Mouse (Mus musculus) stomach, embryonic 14.5 days (tissue): Measurements from ENCODE around the gene Usp48. TPM values are rescaled to one million over a fixed set of nuclear protein-coding genes. Genes with fewer than 3 reads are reported as not detected.

Experiments
- ATAC-seq: fragments of 200-750 bp; cut with Nextera tagmentation; 2 replicates; pipeline ENCODE4 v1.8.0; 2017; ENCODE audit warnings: low read depth, moderate TSS enrichment; ENCODE audit not compliant: insufficient number of reproducible peaks, insufficient read depth, low FRiP score
- H3K27ac ChIP-seq: fragments of 300-500 bp; sonication (generic); 2 replicates; pipeline ENCODE4 v1.5.1; 2014; ENCODE audit warnings: mild to moderate bottlenecking, low read length, moderate library complexity, mixed read lengths
- H3K27me3 ChIP-seq: fragments of 300-500 bp; sonication (generic); 2 replicates; pipeline ENCODE4 v1.6.1; 2014; ENCODE audit warnings: low read length, control low read depth, mixed read lengths; ENCODE audit not compliant: control insufficient read depth, insufficient read depth
- H3K36me3 ChIP-seq: fragments of 300-500 bp; sonication (generic); 2 replicates; pipeline ENCODE4 v1.6.1; 2014; ENCODE audit warnings: mild to moderate bottlenecking, control low read depth, low read length, moderate library complexity, mixed read lengths; ENCODE audit not compliant: control insufficient read depth, insufficient read depth
- H3K4me1 ChIP-seq: fragments of 300-500 bp; sonication (generic); 2 replicates; pipeline ENCODE4 v1.6.1; 2014; ENCODE audit warnings: low read length, control low read depth, mixed read lengths; ENCODE audit not compliant: control insufficient read depth, insufficient read depth
- H3K4me2 ChIP-seq: fragments of 300-500 bp; sonication (generic); replicated peaks from 2 replicates; pipeline ENCODE4 v1.6.1; 2014; ENCODE audit warnings: low read depth, low read length, control low read depth
- H3K4me3 ChIP-seq: fragments of 300-500 bp; sonication (generic); 2 replicates; pipeline ENCODE4 v1.5.1; 2014; ENCODE audit warnings: low read depth, low read length, control low read depth
- H3K9ac ChIP-seq: fragments of 300-500 bp; sonication (generic); replicated peaks from 2 replicates; pipeline ENCODE4 v1.6.1; 2014; ENCODE audit warnings: low read depth, mild to moderate bottlenecking, control low read depth, low read length, moderate library complexity, mixed read lengths
- H3K9me3 ChIP-seq: fragments of 300-500 bp; sonication (generic); 2 replicates; pipeline ENCODE4 v1.6.1; 2016; ENCODE audit warnings: low read depth, low read length, control low read depth; ENCODE audit not compliant: control insufficient read depth
- WGBS: fragments of 180-500 bp; shearing (Covaris S2); extraction: QIAGEN DNeasy Blood & Tissue Kit; methylation state at CpG from one replicate; pipeline ENCODE4 v1.1.7; 2014; 5-methylcytosine and 5-hydroxymethylcytosine counted together
- polyA plus RNA-seq: library from polyadenylated mRNA; unstranded; fragments of >200 nt; fragmentation: Nextera tagmentation; extraction: Ambion mirVana; gene quantifications from 2 replicates; pipeline ENCODE4 v1.2.1, GENCODE M21; 2014

Usp48 gene
- polyA plus RNA-seq, 1 experiment from 2014 or later: 83.9 TPM

DNA sequence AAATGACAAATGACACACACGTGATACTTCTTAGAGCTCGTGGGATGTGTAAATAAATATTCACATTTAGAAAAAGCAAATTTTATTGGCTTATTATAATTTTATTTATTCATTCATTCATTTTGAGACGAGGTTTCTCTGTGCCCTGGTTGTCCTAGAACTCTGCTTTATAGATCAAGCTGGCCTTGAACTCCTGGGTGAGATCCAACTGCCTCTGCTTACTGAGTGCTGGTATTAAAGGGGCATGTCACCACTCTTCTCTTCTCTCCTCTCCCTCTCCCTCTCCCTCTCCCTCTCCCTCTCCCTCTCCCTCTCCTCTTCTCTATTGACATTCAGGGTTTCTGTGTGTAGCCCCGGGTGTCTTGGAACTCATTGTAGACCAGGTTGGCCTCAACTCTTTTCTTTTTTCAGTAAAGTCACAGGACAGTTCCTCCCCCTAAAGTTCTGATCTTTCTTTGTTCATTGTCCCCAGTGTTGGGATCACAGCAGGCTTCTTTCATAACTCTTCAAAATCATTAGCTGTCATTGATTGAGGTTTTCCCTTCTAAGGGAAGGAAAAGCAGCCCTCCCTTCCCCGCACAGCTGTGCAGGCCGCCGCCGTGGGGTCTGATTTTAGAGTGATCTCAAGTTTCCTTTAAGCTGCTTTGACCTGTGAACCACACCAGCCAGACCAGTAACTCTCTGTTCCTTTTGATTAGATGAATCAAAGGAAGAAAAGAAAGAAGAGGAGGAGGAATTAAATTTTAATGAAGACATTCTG is 34.1 kb downstream of the Usp48 start:
- Histone ChIP-seq H3K4me3 (no peak overlapping the region), H3K9ac (no peak overlapping the region), H3K36me3 (peaks cover 60% of the 10 kb centered on the region), H3K4me1 (no peaks in the 10 kb centered on the region), H3K27ac (no peak overlapping the region), H3K9me3 (no peaks in the 10 kb centered on the region), H3K4me2 (no peak overlapping the region), H3K27me3 (no peaks in the 10 kb centered on the region)
- no peak for ATAC-seq
- WGBS: 69% methylated on average over 8 of the region's 8 CpGs

DNA sequence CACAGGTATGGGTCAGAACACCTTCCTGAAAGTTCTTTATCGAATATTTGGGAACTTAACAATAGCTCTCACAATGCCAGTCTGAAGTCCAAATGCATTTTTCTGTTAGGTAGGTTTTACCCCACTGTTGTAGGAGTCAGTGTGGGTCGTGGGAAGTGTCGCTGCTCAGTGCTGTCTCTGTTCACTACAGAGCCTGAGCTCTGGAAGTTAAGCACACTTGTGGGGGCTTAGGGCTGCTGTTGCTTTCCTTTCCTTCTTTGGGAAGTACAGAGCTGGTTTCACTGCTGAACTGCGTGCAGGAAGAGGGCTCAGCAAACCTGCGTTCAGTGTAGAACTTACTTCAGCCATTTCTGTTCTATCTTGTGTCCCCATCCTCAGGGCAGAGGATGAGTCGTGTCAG is 34.8 kb downstream of the Usp48 start:
- WGBS: 91% methylated on average over 6 of the region's 6 CpGs
- Histone ChIP-seq H3K36me3 (peaks cover 60% of the 10 kb centered on the region), H3K9me3 (no peaks in the 10 kb centered on the region), H3K4me3 (no peak overlapping the region), H3K27me3 (no peaks in the 10 kb centered on the region), H3K4me1 (no peaks in the 10 kb centered on the region), H3K4me2 (no peak overlapping the region), H3K9ac (no peak overlapping the region), H3K27ac (no peak overlapping the region)
- ATAC-seq: no peak

DNA sequence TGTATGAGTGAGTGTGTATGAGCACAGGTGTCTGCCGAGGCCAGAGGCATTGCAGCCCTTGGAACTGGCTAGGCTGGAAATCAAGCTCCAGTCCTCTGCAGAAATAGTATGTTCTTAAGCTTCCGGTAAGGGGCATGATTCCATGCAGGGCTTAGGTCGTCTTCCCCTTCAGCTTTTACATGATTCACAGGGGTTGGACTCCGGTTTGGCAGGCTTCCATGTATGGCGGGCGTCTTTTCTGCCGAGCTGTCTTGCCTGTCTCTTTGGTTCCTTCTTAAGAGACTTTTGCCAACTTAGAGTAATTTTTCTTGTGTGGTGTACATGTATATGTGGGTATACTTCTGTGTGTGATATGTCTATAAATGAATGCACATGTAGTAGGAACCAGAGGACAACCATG is 35.8 kb downstream of the Usp48 start:
- Histone ChIP-seq H3K27me3 (no peaks in the 10 kb centered on the region), H3K9me3 (no peaks in the 10 kb centered on the region), H3K9ac (no peak overlapping the region), H3K4me3 (no peak overlapping the region), H3K27ac (no peak overlapping the region), H3K4me1 (no peaks in the 10 kb centered on the region), H3K4me2 (no peak overlapping the region), H3K36me3 (peaks cover 59% of the 10 kb centered on the region)
- WGBS: 87% methylated on average over 7 of the region's 7 CpGs
- ATAC-seq: no peak

DNA sequence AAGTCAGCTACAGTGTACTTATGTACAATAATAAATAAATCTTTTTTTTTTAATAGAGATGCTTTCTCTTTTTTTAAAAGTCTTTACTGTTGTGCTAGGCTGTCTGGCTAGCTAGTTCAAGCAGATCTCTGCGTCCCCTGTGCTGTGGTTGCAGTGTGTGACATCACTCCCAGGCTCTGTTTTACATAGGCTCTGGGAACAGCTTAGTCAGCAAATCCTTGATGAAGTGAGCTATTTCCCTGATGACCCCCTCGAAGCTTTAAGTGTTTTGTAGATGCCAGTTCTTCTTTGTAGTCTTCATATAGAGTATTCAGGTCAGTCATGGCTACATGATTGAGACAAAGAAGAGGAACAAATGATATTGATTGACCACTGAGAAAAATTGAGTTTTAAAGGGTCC is 36.6 kb downstream of the Usp48 start:
- Histone ChIP-seq H3K9me3 (no peaks in the 10 kb centered on the region), H3K4me3 (no peak overlapping the region), H3K4me1 (no peaks in the 10 kb centered on the region), H3K27ac (no peak overlapping the region), H3K27me3 (no peaks in the 10 kb centered on the region), H3K9ac (no peak overlapping the region), H3K4me2 (no peak overlapping the region), H3K36me3 (peaks cover 59% of the 10 kb centered on the region)
- no peak for ATAC-seq
- WGBS: 86% methylated on average over 2 of the region's 2 CpGs

DNA sequence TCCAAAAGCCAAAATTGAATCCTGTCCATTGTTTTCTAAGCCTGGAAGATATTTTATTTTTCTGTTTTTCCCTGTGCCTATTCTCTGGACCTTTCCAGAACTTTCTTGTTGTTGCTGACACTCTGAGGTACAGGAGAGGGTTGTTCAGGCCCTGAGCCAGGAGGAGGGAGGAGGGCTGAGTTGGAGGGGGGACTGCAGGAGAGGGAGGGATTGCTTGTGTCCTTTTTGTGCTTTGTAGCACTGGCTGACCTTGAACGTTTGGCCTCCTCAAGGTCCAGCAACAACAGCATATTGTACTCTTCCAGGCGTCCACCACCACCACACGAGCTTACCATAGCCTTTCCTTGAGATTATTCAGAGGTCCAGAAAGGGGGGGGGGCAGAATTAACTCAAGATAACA is 38.0 kb downstream of the Usp48 start:
- Histone ChIP-seq H3K36me3 (peaks cover 63% of the 10 kb centered on the region), H3K4me2 (no peak overlapping the region), H3K4me3 (no peak overlapping the region), H3K9me3 (no peaks in the 10 kb centered on the region), H3K27me3 (no peaks in the 10 kb centered on the region), H3K9ac (no peak overlapping the region), H3K4me1 (no peaks in the 10 kb centered on the region), H3K27ac (no peak overlapping the region)
- WGBS: 78% methylated on average over 3 of the region's 3 CpGs
- ATAC-seq: no peak

DNA sequence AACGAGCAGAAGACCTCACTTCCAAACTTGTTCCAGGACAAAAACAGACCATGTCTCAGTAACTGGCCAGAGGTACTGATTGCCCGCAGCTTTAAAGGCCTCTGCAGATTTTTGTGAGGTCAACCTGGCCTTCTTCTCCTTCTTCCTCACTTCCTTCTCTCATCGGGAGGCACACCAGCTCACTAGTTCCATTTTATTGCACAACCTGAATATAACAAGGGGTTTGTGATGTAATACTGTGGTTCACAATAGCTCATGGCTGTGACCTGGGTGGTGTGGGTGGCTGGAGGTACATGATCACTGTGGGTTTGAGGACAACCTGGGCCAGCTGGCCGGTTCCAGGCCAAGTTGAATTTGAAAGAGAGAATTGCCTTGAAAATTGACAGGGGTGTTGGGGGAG is 39.8 kb downstream of the Usp48 start:
- 88% methylated on average over 4 of the region's 4 CpGs for WGBS
- Histone ChIP-seq H3K9ac (no peak overlapping the region), H3K4me3 (no peak overlapping the region), H3K27me3 (no peaks in the 10 kb centered on the region), H3K9me3 (no peaks in the 10 kb centered on the region), H3K4me1 (no peaks in the 10 kb centered on the region), H3K27ac (no peak overlapping the region), H3K36me3 (peaks cover 74% of the 10 kb centered on the region), H3K4me2 (no peak overlapping the region)
- ATAC-seq: no peak

DNA sequence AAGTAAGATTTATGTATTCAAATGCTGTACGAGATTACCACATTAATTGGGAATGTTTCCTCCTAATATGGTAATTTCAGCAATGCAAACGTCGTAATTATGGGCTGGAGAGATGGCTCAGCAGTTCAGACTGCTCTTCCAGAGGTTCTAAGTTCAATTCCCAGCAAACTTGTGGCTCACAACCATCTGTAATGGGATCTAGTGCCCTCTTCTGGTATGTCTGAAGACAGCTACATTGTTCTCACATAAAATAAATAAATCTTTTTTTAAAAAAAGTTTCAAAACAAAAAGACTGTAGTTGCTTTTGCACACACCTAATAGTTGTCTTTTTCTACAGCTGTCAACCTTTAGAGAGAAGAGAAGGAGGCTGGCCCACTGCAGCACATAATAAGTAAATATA is 43.0 kb downstream of the Usp48 start:
- H3K4me2 ChIP-seq: no peak overlapping the region
- 88% methylated on average over 3 of the region's 3 CpGs for WGBS
- no peak overlapping the region for H3K9ac ChIP-seq
- H3K4me3 ChIP-seq: no peak overlapping the region
- no peaks in the 10 kb centered on the region for H3K4me1 ChIP-seq
- H3K9me3 ChIP-seq: no peaks in the 10 kb centered on the region
- no peak overlapping the region for H3K27ac ChIP-seq
- peaks cover 71% of the 10 kb centered on the region for H3K36me3 ChIP-seq
- ATAC-seq: no peak
- H3K27me3 ChIP-seq: no peaks in the 10 kb centered on the region

DNA sequence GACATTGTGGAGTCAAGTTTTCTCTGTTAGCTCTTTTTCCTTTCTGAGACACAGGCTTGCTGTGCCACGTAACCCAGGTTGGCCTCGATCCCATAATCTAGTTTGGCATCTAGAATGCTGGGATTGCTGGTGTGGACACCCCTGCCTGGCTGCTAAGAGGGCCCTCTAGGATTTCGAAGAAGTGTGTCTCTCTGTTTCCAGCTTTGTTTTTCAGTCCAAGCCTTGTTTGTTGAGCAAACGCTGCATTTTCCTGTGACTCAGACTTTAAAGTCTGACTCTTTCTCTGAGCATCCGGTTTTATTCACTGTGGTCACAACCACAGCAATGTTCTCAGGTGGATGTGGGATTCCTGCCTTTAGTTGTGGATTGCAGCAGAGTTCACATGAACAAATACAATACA is 48.0 kb downstream of the Usp48 start:
- H3K27ac ChIP-seq: peak overlapping the region; percentile 34; the same call in 1 of the 2 replicates
- no peak for ATAC-seq
- H3K36me3 ChIP-seq: peaks cover 60% of the 10 kb centered on the region

DNA sequence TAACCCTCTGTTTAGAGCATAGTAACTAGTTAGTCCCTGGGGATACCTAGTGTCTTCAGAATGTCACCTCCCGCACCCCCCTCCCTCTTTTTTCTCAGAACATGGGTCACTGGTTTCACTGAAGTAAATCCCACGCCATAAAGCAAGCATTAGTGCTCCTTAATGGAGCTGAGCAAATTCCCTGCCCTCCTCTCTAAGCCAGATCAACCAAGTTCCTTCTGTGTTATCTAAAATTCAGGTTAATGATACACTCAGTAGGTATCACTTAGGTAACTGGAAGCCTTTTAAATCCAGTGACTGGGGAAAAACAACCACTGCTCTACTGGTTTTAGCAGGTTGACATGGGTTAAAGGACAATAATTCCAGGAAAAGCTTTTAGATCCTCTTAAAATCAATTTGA is 48.5 kb downstream of the Usp48 start:
- 72% methylated on average over 2 of the region's 2 CpGs for WGBS
- ATAC-seq: no peak
- Histone ChIP-seq H3K36me3 (peaks cover 62% of the 10 kb centered on the region), H3K4me3 (no peak overlapping the region), H3K4me2 (no peak overlapping the region), H3K9me3 (no peaks in the 10 kb centered on the region), H3K27ac (peak overlapping the region; percentile 34; the same call in 1 of the 2 replicates), H3K27me3 (no peaks in the 10 kb centered on the region), H3K9ac (no peak overlapping the region), H3K4me1 (no peaks in the 10 kb centered on the region)

More for the DNA sequence above, 48.0 kb downstream of the Usp48 start:
- WGBS: 72% methylated on average over 5 of the region's 5 CpGs
- Histone ChIP-seq H3K4me3 (no peak overlapping the region), H3K9ac (no peak overlapping the region), H3K4me1 (no peaks in the 10 kb centered on the region), H3K4me2 (no peak overlapping the region), H3K27me3 (no peaks in the 10 kb centered on the region), H3K9me3 (no peaks in the 10 kb centered on the region)
